Mouse (Mus musculus) cerebellum, adult 2 months (tissue): ENCODE data around the gene Tmc4. TPM values are rescaled to one million over a fixed set of nuclear protein-coding genes. Genes with fewer than 3 reads are reported as not detected.

ENCODE experiments used
- DNase-seq, 2 experiments: peaks; one replicate each; pipeline ENCODE4 v3.0.0; 2021
- H3K27ac ChIP-seq: fragments of 200-500 bp; 2 replicates; pipeline ENCODE4 v1.5.1; 2012; ENCODE audit warnings: low read length, control low read depth, inconsistent platforms; ENCODE audit not compliant: insufficient read depth
- H3K27me3 ChIP-seq: fragments of 200-500 bp; 2 replicates; pipeline ENCODE4 v1.6.1; 2012; ENCODE audit warnings: inconsistent platforms, mild to moderate bottlenecking, low read length, moderate library complexity; ENCODE audit not compliant: control insufficient read depth, insufficient read depth
- H3K4me1 ChIP-seq: fragments of 200-500 bp; 2 replicates; pipeline ENCODE4 v1.6.1; 2011; ENCODE audit warnings: low read length; ENCODE audit not compliant: control insufficient read depth, insufficient read depth
- H3K4me3 ChIP-seq: fragments of 200-500 bp; replicated peaks from 2 replicates; pipeline ENCODE3; 2011; ENCODE audit warnings: mild to moderate bottlenecking, low read depth, low read length, control low read depth; ENCODE audit not compliant: insufficient read depth
- CTCF ChIP-seq: fragments of 200-500 bp; IDR thresholded peaks from 2 replicates; pipeline ENCODE4 v1.5.1; 2011; ENCODE audit warnings: low read depth, mild to moderate bottlenecking, control low read depth, low read length, moderate library complexity, borderline replicate concordance; ENCODE audit not compliant: insufficient read depth
- POLR2A ChIP-seq: fragments of 200-500 bp; IDR thresholded peaks from 2 replicates; pipeline ENCODE4 v1.6.1; 2011; ENCODE audit warnings: low read length, control low read depth, borderline replicate concordance; ENCODE audit not compliant: insufficient read depth
- WGBS: fragments of 180-500 bp; shearing (Covaris S2); methylation state at CpG from one replicate; pipeline ENCODE4 v1.1.7; 2018; 5-methylcytosine and 5-hydroxymethylcytosine counted together
- polyA plus RNA-seq: library from polyadenylated mRNA; depleted of rRNA; stranded (reverse); fragments of >200 nt; gene quantifications from 2 replicates; pipeline ENCODE4 v1.2.3, GENCODE M21; 2012

Tmc4 gene
- polyA plus RNA-seq, 1 experiment: 11.7 TPM

DNA sequence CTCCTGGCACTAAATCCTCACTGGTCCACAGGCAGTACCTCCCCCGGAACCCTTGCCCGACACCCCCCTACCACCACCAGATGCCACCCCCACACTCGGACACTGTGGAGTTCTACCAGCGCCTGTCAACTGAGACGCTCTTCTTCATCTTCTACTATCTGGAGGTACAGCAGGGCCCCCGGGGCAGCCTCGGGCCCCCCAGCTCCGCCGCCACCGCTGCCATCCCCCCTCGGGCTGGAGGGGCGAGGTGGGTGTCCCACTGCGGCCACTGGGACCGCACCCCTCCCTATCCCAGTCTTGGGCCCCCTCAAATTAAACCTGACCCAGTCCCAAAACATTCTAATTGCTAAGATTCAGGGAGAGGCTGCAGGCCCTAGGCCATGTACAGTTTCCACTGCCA, 18.8 kb downstream of the Tmc4 start:
- H3K4me1 ChIP-seq: no peaks in the 10 kb centered on the region
- no peak overlapping the region for H3K27ac ChIP-seq
- TF ChIP-seq POLR2A (no peak), CTCF (no peak)
- WGBS: 91% methylated on average over 14 of the region's 14 CpGs
- no peak overlapping the region for H3K4me3 ChIP-seq
- no peak for DNase-seq
- no peaks in the 10 kb centered on the region for H3K27me3 ChIP-seq

DNA sequence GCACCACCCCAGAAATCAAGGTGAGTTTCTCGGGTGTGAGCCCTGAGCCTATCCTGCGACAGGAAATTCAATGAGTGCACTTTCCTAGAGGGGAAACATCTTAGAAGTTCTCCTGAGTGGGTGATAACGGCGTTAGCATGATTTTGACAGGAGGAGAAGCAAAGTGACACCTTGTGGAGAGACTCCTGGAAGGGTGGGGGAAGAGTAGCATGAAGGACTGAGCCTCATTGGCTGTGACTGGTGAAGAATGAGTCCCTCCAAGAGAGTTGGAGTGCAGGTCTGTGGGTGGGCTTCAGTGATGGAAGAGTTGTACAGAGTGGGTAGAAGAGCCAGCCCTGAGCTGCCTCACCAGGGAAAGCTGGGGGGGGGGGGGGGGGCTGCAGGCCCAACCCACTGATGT, 20.4 kb downstream of the Tmc4 start:
- no peak overlapping the region for H3K27ac ChIP-seq
- H3K4me3 ChIP-seq: no peak overlapping the region
- H3K4me1 ChIP-seq: no peaks in the 10 kb centered on the region
- TF ChIP-seq POLR2A: no peak
- no peak for TF ChIP-seq CTCF
- no peaks in the 10 kb centered on the region for H3K27me3 ChIP-seq
- WGBS: 87% methylated on average over 4 of the region's 4 CpGs
- DNase-seq: no peak

- TF ChIP-seq POLR2A (no peak), CTCF (no peak)
- 16% methylated on average over 4 of the region's 4 CpGs for WGBS
- H3K4me3 ChIP-seq: peak overlapping the region; percentile 79
- no peaks in the 10 kb centered on the region for H3K27me3 ChIP-seq
- DNase-seq: no peak
- no peak overlapping the region for H3K27ac ChIP-seq
- H3K4me1 ChIP-seq: peaks cover 10% of the 10 kb centered on the region; the same call in 1 of the 2 replicates
Measured at GRCm38 (mm10) chr7:3646641-3647040, 30.7 kb downstream of the Tmc4 start.

DNA sequence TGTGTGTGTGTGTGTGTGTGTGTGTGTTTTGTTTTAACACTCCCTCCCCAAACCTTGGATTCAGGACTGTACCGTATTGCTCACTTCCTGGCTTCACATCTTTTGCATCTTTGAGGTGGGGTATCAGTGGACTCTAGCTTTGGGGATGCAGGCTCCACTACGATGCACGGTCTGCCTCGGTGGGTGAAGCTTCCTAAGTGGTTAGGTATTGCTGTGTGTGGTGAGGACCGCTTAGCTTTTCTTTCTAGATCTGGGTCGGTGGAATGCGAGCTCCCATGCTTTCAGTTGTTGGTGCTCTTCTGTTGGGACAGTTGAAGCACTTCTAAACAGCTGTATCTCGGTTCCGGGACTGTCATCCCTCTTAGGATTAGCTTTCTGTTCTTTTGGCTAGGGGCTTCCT, 31.2 kb downstream of the Tmc4 start:
- H3K27ac ChIP-seq: no peak overlapping the region
- WGBS: 4% methylated on average over 9 of the region's 9 CpGs
- H3K4me1 ChIP-seq: peaks cover 10% of the 10 kb centered on the region; the same call in 1 of the 2 replicates
- H3K4me3 ChIP-seq: peak overlapping the region; percentile 79
- no peaks in the 10 kb centered on the region for H3K27me3 ChIP-seq
- TF ChIP-seq POLR2A (no peak), CTCF (no peak)
- DNase-seq: no peak

- peak overlapping the region; percentile 84 for H3K27ac ChIP-seq
- no peak for DNase-seq
- peaks cover 10% of the 10 kb centered on the region; the same call in 1 of the 2 replicates for H3K4me1 ChIP-seq
- TF ChIP-seq POLR2A (no peak), CTCF (no peak)
- H3K4me3 ChIP-seq: peak overlapping the region; percentile 79
- H3K27me3 ChIP-seq: no peaks in the 10 kb centered on the region
- under 1% methylated on average over 53 of the region's 58 CpGs for WGBS
Measured at GRCm38 (mm10) chr7:3645488-3646025, 31.8 kb downstream of the Tmc4 start.

GRCm38 (mm10) chr7:3644672-3645487, 32.5 kb downstream of the Tmc4 start, which contains the start of gene Cnot3:
Gene Cnot3 (plus strand): TSS chr7:3645268.
- H3K4me1 ChIP-seq: peaks cover 10% of the 10 kb centered on the region; the same call in 1 of the 2 replicates
- TF ChIP-seq POLR2A (peak; percentile 66; the same call in 1 of the 2 replicates), CTCF (no peak)
- H3K27me3 ChIP-seq: no peaks in the 10 kb centered on the region
- WGBS: under 1% methylated on average over 58 of the region's 58 CpGs
- peak within 1 kb of the TSS; percentile 79 for H3K4me3 ChIP-seq
- peak within 1 kb of the TSS; percentile 84 for H3K27ac ChIP-seq
- DNase-seq: peak; percentile 98 to 100

DNA sequence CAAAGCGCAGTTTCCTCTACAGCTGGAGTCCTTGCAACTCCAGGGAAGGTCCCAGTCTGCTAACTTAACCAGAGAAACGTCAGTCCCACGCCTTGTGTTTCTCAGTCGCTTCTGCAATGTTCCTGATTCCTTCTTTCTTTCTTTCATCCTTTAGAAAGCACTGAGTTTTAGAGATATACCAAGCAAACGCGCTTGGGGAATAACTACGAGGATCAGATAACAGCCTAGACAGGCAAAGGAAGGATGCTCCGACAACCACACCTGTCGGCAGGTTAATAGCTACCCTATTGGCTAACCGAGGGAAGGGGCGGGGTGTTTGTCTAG, 33.0 kb downstream of the Tmc4 start:
- peaks cover 10% of the 10 kb centered on the region; the same call in 1 of the 2 replicates for H3K4me1 ChIP-seq
- no peak for TF ChIP-seq CTCF
- TF ChIP-seq POLR2A: peak; percentile 46; the same call in 1 of the 2 replicates
- WGBS: 2% methylated on average over 11 of the region's 11 CpGs

DNA sequence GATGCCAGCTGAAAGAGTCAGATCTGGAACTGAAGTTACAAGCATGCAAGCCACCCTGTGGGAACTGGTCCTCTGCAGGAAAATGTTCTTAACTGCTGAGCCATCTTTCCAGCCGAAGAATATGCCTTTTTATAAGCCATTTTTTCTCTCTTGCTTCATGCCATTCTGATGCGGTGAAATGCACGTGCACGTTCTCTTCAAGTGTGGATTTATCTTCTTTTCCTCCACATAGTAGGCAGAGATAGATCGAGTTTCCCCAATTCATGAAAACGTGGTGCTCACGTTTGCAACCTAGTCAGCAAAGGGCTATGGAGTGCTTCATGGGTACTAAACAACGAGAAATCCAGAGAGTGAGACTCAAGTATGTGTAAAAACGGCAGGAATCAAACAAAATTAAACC, 33.5 kb downstream of the Tmc4 start:
- peak overlapping the region; percentile 45 for H3K4me3 ChIP-seq
- H3K27ac ChIP-seq: no peak overlapping the region
- H3K4me1 ChIP-seq: peaks cover 10% of the 10 kb centered on the region; the same call in 1 of the 2 replicates
- DNase-seq: no peak
- TF ChIP-seq CTCF (no peak), POLR2A (no peak)
- 15% methylated on average over 9 of the region's 9 CpGs for WGBS
- no peaks in the 10 kb centered on the region for H3K27me3 ChIP-seq

More for the DNA sequence above, 33.0 kb downstream of the Tmc4 start:
- Histone ChIP-seq H3K27ac (no peak overlapping the region), H3K4me3 (peak overlapping the region; percentile 45), H3K27me3 (no peaks in the 10 kb centered on the region)
- DNase-seq: no peak
